Mouse (Mus musculus): ENCODE measurements around the gene Rnf2.

GRCm38 (mm10) chr1:151514119-151514518 lies 13.4 kb upstream of the Rnf2 start:
- no peak for TF ChIP-seq GATA1 (IDR thresholded peaks at IDR 0.05; ENCODE audit: borderline replicate concordance, low read length)
- TF ChIP-seq FLI1 (IDR thresholded peaks at IDR 0.05; ENCODE audit: low read length), result no peak
